Mouse (Mus musculus) stomach, postnatal 0 days (tissue): ENCODE results near the gene Mau2.

Source experiments
- CTCF ChIP-seq: IDR thresholded peaks from 2 replicates; pipeline ENCODE4 v1.5.1; 2016; ENCODE audit warnings: antibody characterized with exemption, low read depth, mild to moderate bottlenecking, moderate library complexity
- EP300 ChIP-seq: optimal IDR thresholded peaks from 2 replicates; pipeline ENCODE3; 2016; ENCODE audit warnings: antibody characterized with exemption

DNA sequence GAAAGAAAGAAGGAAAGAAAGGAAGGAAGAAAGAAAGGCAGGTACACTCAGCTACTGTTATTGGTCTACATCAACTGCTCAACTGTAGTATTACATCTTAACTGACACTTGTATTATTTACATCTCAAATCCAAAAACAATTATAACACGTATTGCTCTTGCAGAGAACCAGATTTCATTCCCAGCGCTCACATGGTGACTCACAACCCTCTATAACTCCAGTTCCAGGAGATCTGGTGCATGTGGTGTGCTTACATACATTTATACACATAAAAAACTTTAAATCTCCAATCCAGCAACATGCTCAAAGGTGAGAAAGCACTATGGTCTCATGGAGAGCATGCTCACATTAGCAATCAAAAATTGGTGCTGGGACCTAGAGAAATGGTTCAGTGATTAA lies 42.3 kb downstream of the Mau2 start:
- TF ChIP-seq CTCF (no peak), EP300 (no peak)
